Mouse (Mus musculus) neural tube, embryonic 12.5 days (tissue): Measurements from ENCODE around the gene Myh9. TPM values are rescaled to one million over a fixed set of nuclear protein-coding genes. Genes with fewer than 3 reads are reported as not detected.

ENCODE experiments used
- ATAC-seq: fragments of 200-750 bp; cut with Nextera tagmentation; 2 replicates; pipeline ENCODE4 v1.8.0; 2017; ENCODE audit warnings: low read depth, mild to moderate bottlenecking, moderate TSS enrichment, moderate library complexity; ENCODE audit not compliant: low FRiP score
- H3K27ac ChIP-seq: fragments of 300-500 bp; sonication (generic); 2 replicates; pipeline ENCODE4 v1.5.1; 2016
- H3K27me3 ChIP-seq: fragments of 300-500 bp; sonication (generic); replicated peaks from 2 replicates; pipeline ENCODE4 v1.6.1; 2016; ENCODE audit warnings: mild to moderate bottlenecking
- H3K36me3 ChIP-seq: fragments of 300-500 bp; sonication (generic); 2 replicates; pipeline ENCODE4 v1.6.1; 2016; ENCODE audit warnings: mild to moderate bottlenecking
- H3K4me1 ChIP-seq: fragments of 300-500 bp; sonication (generic); 2 replicates; pipeline ENCODE4 v1.6.1; 2016
- H3K4me2 ChIP-seq: fragments of 300-500 bp; sonication (generic); replicated peaks from 2 replicates; pipeline ENCODE4 v1.6.1; 2016; ENCODE audit warnings: mild to moderate bottlenecking
- H3K4me3 ChIP-seq: fragments of 300-500 bp; sonication (generic); 2 replicates; pipeline ENCODE4 v1.5.1; 2016
- H3K9ac ChIP-seq: fragments of 300-500 bp; sonication (generic); 2 replicates; pipeline ENCODE4 v1.6.1; 2016; ENCODE audit warnings: mild to moderate bottlenecking
- H3K9me3 ChIP-seq: fragments of 300-500 bp; sonication (generic); 2 replicates; pipeline ENCODE4 v1.6.1; 2016; ENCODE audit warnings: mild to moderate bottlenecking
- WGBS: fragments of 180-500 bp; shearing (Covaris S2); methylation state at CpG from one replicate; pipeline ENCODE4 v1.1.7; 2016; 5-methylcytosine and 5-hydroxymethylcytosine counted together
- polyA plus RNA-seq: library from polyadenylated mRNA; unstranded; fragments of >200 nt; fragmentation: Nextera tagmentation; extraction: Ambion mirVana; gene quantifications from 2 replicates; pipeline ENCODE4 v1.2.1, GENCODE M21; 2016

Gene Myh9
- polyA plus RNA-seq, 1 experiment from 2014 or later: 21.0 TPM

- no peaks in the 10 kb centered on the region for H3K27me3 ChIP-seq
- H3K27ac ChIP-seq: no peak overlapping the region
- H3K4me2 ChIP-seq: no peak overlapping the region
- H3K4me1 ChIP-seq: no peaks in the 10 kb centered on the region
- H3K36me3 ChIP-seq: peaks cover 97% of the 10 kb centered on the region
- WGBS: 76% methylated on average over 22 of the region's 22 CpGs
- H3K4me3 ChIP-seq: no peak overlapping the region
- ATAC-seq: no peak
- no peaks in the 10 kb centered on the region for H3K9me3 ChIP-seq
- H3K9ac ChIP-seq: no peak overlapping the region
Observed at GRCm38 (mm10) chr15:77784039-77784824, 57.7 kb downstream of the Myh9 start.

- no peak for ATAC-seq
- no peak overlapping the region for H3K27ac ChIP-seq
- H3K4me3 ChIP-seq: no peak overlapping the region
- H3K4me2 ChIP-seq: no peak overlapping the region
- H3K4me1 ChIP-seq: no peaks in the 10 kb centered on the region
- whole genome bisulfite sequencing: 85% methylated on average over 11 of the region's 11 CpGs
- H3K9ac ChIP-seq: no peak overlapping the region
- peaks cover 96% of the 10 kb centered on the region for H3K36me3 ChIP-seq
- no peaks in the 10 kb centered on the region for H3K27me3 ChIP-seq
- no peaks in the 10 kb centered on the region for H3K9me3 ChIP-seq
Observed at GRCm38 (mm10) chr15:77782449-77783014, 59.4 kb downstream of the Myh9 start.

GRCm38 (mm10) chr15:77775186-77775963 is 66.6 kb downstream of the Myh9 start:
- Histone ChIP-seq H3K4me1 (no peaks in the 10 kb centered on the region), H3K27ac (no peak overlapping the region), H3K9me3 (no peaks in the 10 kb centered on the region), H3K27me3 (no peaks in the 10 kb centered on the region), H3K4me2 (no peak overlapping the region), H3K36me3 (peaks cover 84% of the 10 kb centered on the region), H3K4me3 (no peak overlapping the region), H3K9ac (no peak overlapping the region)
- WGBS: 71% methylated on average over 20 of the region's 20 CpGs
- no peak; the same call in 1 of the 2 replicates for ATAC-seq

GRCm38 (mm10) chr15:77774303-77774702 is 67.7 kb downstream of the Myh9 start:
- ATAC-seq: no peak
- H3K4me1 ChIP-seq: no peaks in the 10 kb centered on the region
- H3K9me3 ChIP-seq: no peaks in the 10 kb centered on the region
- H3K27ac ChIP-seq: no peak overlapping the region
- peaks cover 84% of the 10 kb centered on the region for H3K36me3 ChIP-seq
- no peak overlapping the region for H3K4me3 ChIP-seq
- H3K4me2 ChIP-seq: no peak overlapping the region
- no peaks in the 10 kb centered on the region for H3K27me3 ChIP-seq
- no peak overlapping the region for H3K9ac ChIP-seq
- WGBS: 97% methylated on average over 10 of the region's 10 CpGs

- H3K9me3 ChIP-seq: no peaks in the 10 kb centered on the region
- ATAC-seq: no peak
- H3K27ac ChIP-seq: no peak overlapping the region
- no peak overlapping the region for H3K4me2 ChIP-seq
- WGBS: 94% methylated on average over 19 of the region's 19 CpGs
- no peak overlapping the region for H3K9ac ChIP-seq
- no peak overlapping the region for H3K4me3 ChIP-seq
- H3K27me3 ChIP-seq: no peaks in the 10 kb centered on the region
- H3K4me1 ChIP-seq: no peaks in the 10 kb centered on the region
- H3K36me3 ChIP-seq: peaks cover 86% of the 10 kb centered on the region
Observed at GRCm38 (mm10) chr15:77773099-77773915, 68.7 kb downstream of the Myh9 start.

GRCm38 (mm10) chr15:77770942-77771341 is 71.0 kb downstream of the Myh9 start:
- Histone ChIP-seq H3K36me3 (peaks cover 89% of the 10 kb centered on the region), H3K9me3 (no peaks in the 10 kb centered on the region), H3K27me3 (no peaks in the 10 kb centered on the region), H3K9ac (no peak overlapping the region), H3K4me2 (no peak overlapping the region), H3K4me3 (no peak overlapping the region), H3K4me1 (no peaks in the 10 kb centered on the region), H3K27ac (no peak overlapping the region)
- ATAC-seq: no peak
- WGBS: 92% methylated on average over 9 of the region's 9 CpGs

- Histone ChIP-seq H3K27me3 (no peaks in the 10 kb centered on the region), H3K4me2 (no peak overlapping the region), H3K9me3 (no peaks in the 10 kb centered on the region), H3K4me1 (no peaks in the 10 kb centered on the region), H3K27ac (no peak overlapping the region), H3K9ac (no peak overlapping the region), H3K4me3 (no peak overlapping the region), H3K36me3 (peaks cover 95% of the 10 kb centered on the region)
- no peak for ATAC-seq
- whole genome bisulfite sequencing: 92% methylated on average over 5 of the region's 5 CpGs
Observed at GRCm38 (mm10) chr15:77770341-77770740, 71.6 kb downstream of the Myh9 start.

- H3K36me3 ChIP-seq: peaks cover 100% of the 10 kb centered on the region
- no peak overlapping the region for H3K27ac ChIP-seq
- no peak for ATAC-seq
- H3K4me2 ChIP-seq: no peak overlapping the region
- H3K4me1 ChIP-seq: no peaks in the 10 kb centered on the region
- no peak overlapping the region for H3K9ac ChIP-seq
- H3K27me3 ChIP-seq: no peaks in the 10 kb centered on the region
- 91% methylated on average over 11 of the region's 11 CpGs for WGBS
- no peaks in the 10 kb centered on the region for H3K9me3 ChIP-seq
- no peak overlapping the region for H3K4me3 ChIP-seq
Observed at GRCm38 (mm10) chr15:77766981-77767380, 75.0 kb downstream of the Myh9 start.

GRCm38 (mm10) chr15:77765484-77766093 is 76.4 kb downstream of the Myh9 start:
- H3K4me2 ChIP-seq: no peak overlapping the region

GRCm38 (mm10) chr15:77764391-77765006 is 77.5 kb downstream of the Myh9 start:
- WGBS: 86% methylated on average over 13 of the region's 13 CpGs
- Histone ChIP-seq H3K9me3 (no peaks in the 10 kb centered on the region), H3K36me3 (peaks cover 92% of the 10 kb centered on the region)

More at GRCm38 (mm10) chr15:77765484-77766093, 76.4 kb downstream of the Myh9 start:
- Histone ChIP-seq H3K27ac (no peak overlapping the region), H3K9ac (no peak overlapping the region), H3K27me3 (no peaks in the 10 kb centered on the region), H3K4me3 (no peak overlapping the region), H3K36me3 (peaks cover 97% of the 10 kb centered on the region), H3K4me1 (no peaks in the 10 kb centered on the region), H3K9me3 (no peaks in the 10 kb centered on the region)
- 93% methylated on average over 16 of the region's 16 CpGs for WGBS
- no peak for ATAC-seq

GRCm38 (mm10) chr15:77763702-77764101 is 78.3 kb downstream of the Myh9 start:
- no peak overlapping the region for H3K27ac ChIP-seq
- H3K36me3 ChIP-seq: peaks cover 85% of the 10 kb centered on the region
- H3K9me3 ChIP-seq: no peaks in the 10 kb centered on the region
- 96% methylated on average over 11 of the region's 11 CpGs for WGBS
- no peaks in the 10 kb centered on the region for H3K4me1 ChIP-seq
- no peak for ATAC-seq
- H3K27me3 ChIP-seq: no peaks in the 10 kb centered on the region
- no peak overlapping the region for H3K9ac ChIP-seq
- H3K4me3 ChIP-seq: no peak overlapping the region
- no peak overlapping the region for H3K4me2 ChIP-seq

More at GRCm38 (mm10) chr15:77764391-77765006, 77.5 kb downstream of the Myh9 start:
- Histone ChIP-seq H3K4me2 (no peak overlapping the region), H3K9ac (no peak overlapping the region), H3K4me3 (no peak overlapping the region), H3K4me1 (no peaks in the 10 kb centered on the region), H3K27me3 (no peaks in the 10 kb centered on the region), H3K27ac (no peak overlapping the region)
- ATAC-seq: no peak
